Mouse (Mus musculus): ENCODE measurements around the gene Cyba. TPM values are rescaled to one million over a fixed set of nuclear protein-coding genes. Genes with fewer than 3 reads are reported as not detected.

The Cyba gene
- 14.2 and 17.9 TPM in 2 replicates for total RNA-seq (2014; rRNA removed)
- polyA plus RNA-seq (2015; fragmentation: Nextera tagmentation; extraction: Ambion mirVana) = 37.9 and 40.6 TPM in 2 replicates

GRCm38 (mm10) chr8:122432443-122433268 lies at the start of gene Cyba:
Gene Cyba, minus strand, starts transcription at chr8:122432930.
- Histone ChIP-seq H3K27me3 (ENCODE audit: insufficient read depth, low read length) (no peaks in the 10 kb centered on the region), H3K4me1 (ENCODE audit: insufficient read depth) (0 out of 2 replicates have a peak, but pooled peaks cover 4% of the 10 kb centered on the region), H3K4me3 (ENCODE audit: low read depth, low read length) (peak within 1 kb of the TSS; percentile 21), H3K9me3 (ENCODE audit: low read length) (no peaks in the 10 kb centered on the region), H3K27ac (ENCODE audit: low read depth, low read length) (no peak within 1 kb of the TSS), H3K9ac (peak within 1 kb of the TSS; percentile 33; the same call in 1 of the 2 replicates), H3K36me3 (ENCODE audit: insufficient read depth) (peaks cover 30% of the 10 kb centered on the region), H3K4me2 (ENCODE audit: low read depth) (peak within 1 kb of the TSS; percentile 47)
- peak; percentile 17 for DNase-seq
- 7% methylated on average over 45 of the region's 45 CpGs for WGBS
- no peak for TF ChIP-seq CTCF (IDR thresholded peaks at IDR 0.05; ENCODE audit: low read depth)
- peak; percentile 72 for ATAC-seq

- H3K9me3 ChIP-seq (ENCODE audit: low read length) = no peaks in the 10 kb centered on the region
- H3K27ac ChIP-seq (ENCODE audit: low read depth, low read length) = no peak overlapping the region
- DNase-seq = no peak
- 96% methylated on average over 8 of the region's 8 CpGs for WGBS
- H3K27me3 ChIP-seq (ENCODE audit: insufficient read depth, low read length) = no peaks in the 10 kb centered on the region
- peaks cover 62% of the 10 kb centered on the region for H3K36me3 ChIP-seq (ENCODE audit: insufficient read depth)
- no peak overlapping the region for H3K4me2 ChIP-seq (ENCODE audit: low read depth)
- no peak overlapping the region for H3K4me3 ChIP-seq (ENCODE audit: low read depth, low read length)
- no peak for TF ChIP-seq CTCF (IDR thresholded peaks at IDR 0.05; ENCODE audit: low read depth)
- H3K4me1 ChIP-seq (ENCODE audit: insufficient read depth) = no peaks in the 10 kb centered on the region
- ATAC-seq = no peak
- H3K9ac ChIP-seq = no peak overlapping the region
Observed at GRCm38 (mm10) chr8:122482448-122482847, 49.7 kb upstream of the Cyba start.

- TF ChIP-seq CTCF (IDR thresholded peaks at IDR 0.05; ENCODE audit: low read depth) = no peak
- Histone ChIP-seq H3K27ac (ENCODE audit: low read depth, low read length) (peak within 1 kb of the TSS; percentile 72), H3K36me3 (ENCODE audit: insufficient read depth) (peaks cover 45% of the 10 kb centered on the region), H3K9ac (peak within 1 kb of the TSS; percentile 91), H3K9me3 (ENCODE audit: low read length) (no peaks in the 10 kb centered on the region), H3K4me2 (ENCODE audit: low read depth) (peak within 1 kb of the TSS; percentile 89), H3K4me3 (ENCODE audit: low read depth, low read length) (peak within 1 kb of the TSS; percentile 93), H3K4me1 (ENCODE audit: insufficient read depth) (peaks cover 16% of the 10 kb centered on the region; the same call in 1 of the 2 replicates), H3K27me3 (ENCODE audit: insufficient read depth, low read length) (no peaks in the 10 kb centered on the region)
- peak; percentile 96 for DNase-seq
- peak; percentile 97 for ATAC-seq
- 3% methylated on average over 92 of the region's 103 CpGs for WGBS
Observed at GRCm38 (mm10) chr8:122475580-122476320, 43.0 kb upstream of the Cyba start, which contains the start of the genes Rnf166 and Ctu2. Gene Rnf166, minus strand, starts transcription at chr8:122476064. Gene Ctu2, plus strand, starts transcription at chr8:122476143.

- ATAC-seq = no peak
- Histone ChIP-seq H3K27ac (ENCODE audit: low read depth, low read length) (peak overlapping the region; percentile 72; the same call in 1 of the 2 replicates), H3K4me2 (ENCODE audit: low read depth) (peak overlapping the region; percentile 89), H3K9ac (peak overlapping the region; percentile 91), H3K36me3 (ENCODE audit: insufficient read depth) (peaks cover 43% of the 10 kb centered on the region), H3K4me1 (ENCODE audit: insufficient read depth) (peaks cover 16% of the 10 kb centered on the region; the same call in 1 of the 2 replicates), H3K9me3 (ENCODE audit: low read length) (no peaks in the 10 kb centered on the region), H3K4me3 (ENCODE audit: low read depth, low read length) (peak overlapping the region; percentile 93), H3K27me3 (ENCODE audit: insufficient read depth, low read length) (no peaks in the 10 kb centered on the region)
- 13% methylated on average over 16 of the region's 16 CpGs for WGBS
- TF ChIP-seq CTCF (IDR thresholded peaks at IDR 0.05; ENCODE audit: low read depth) = no peak
- DNase-seq = no peak
Observed at GRCm38 (mm10) chr8:122474951-122475560, 42.3 kb upstream of the Cyba start.

- H3K27me3 ChIP-seq (ENCODE audit: insufficient read depth, low read length) = no peaks in the 10 kb centered on the region
- no peak for DNase-seq
- no peak overlapping the region for H3K4me3 ChIP-seq (ENCODE audit: low read depth, low read length)
- no peak overlapping the region for H3K4me2 ChIP-seq (ENCODE audit: low read depth)
- no peak for TF ChIP-seq CTCF (IDR thresholded peaks at IDR 0.05; ENCODE audit: low read depth)
- H3K27ac ChIP-seq (ENCODE audit: low read depth, low read length) = no peak overlapping the region
- WGBS = 84% methylated on average over 8 of the region's 8 CpGs
- no peaks in the 10 kb centered on the region for H3K9me3 ChIP-seq (ENCODE audit: low read length)
- peaks cover 16% of the 10 kb centered on the region; the same call in 1 of the 2 replicates for H3K4me1 ChIP-seq (ENCODE audit: insufficient read depth)
- ATAC-seq = no peak
- no peak overlapping the region for H3K9ac ChIP-seq
- H3K36me3 ChIP-seq (ENCODE audit: insufficient read depth) = peaks cover 32% of the 10 kb centered on the region
Observed at GRCm38 (mm10) chr8:122473911-122474421, 41.2 kb upstream of the Cyba start.

- 81% methylated on average over 5 of the region's 5 CpGs for WGBS
- Histone ChIP-seq H3K4me3 (ENCODE audit: low read depth, low read length) (no peak overlapping the region), H3K36me3 (ENCODE audit: insufficient read depth) (peaks cover 45% of the 10 kb centered on the region)
Observed at GRCm38 (mm10) chr8:122470691-122471090, 38.0 kb upstream of the Cyba start.

More at GRCm38 (mm10) chr8:122470691-122471090, 38.0 kb upstream of the Cyba start:
- no peak overlapping the region for H3K9ac ChIP-seq
- no peak for DNase-seq
- peaks cover 8% of the 10 kb centered on the region; the same call in 1 of the 2 replicates for H3K4me1 ChIP-seq (ENCODE audit: insufficient read depth)
- H3K27ac ChIP-seq (ENCODE audit: low read depth, low read length) = no peak overlapping the region
- no peak for ATAC-seq
- H3K27me3 ChIP-seq (ENCODE audit: insufficient read depth, low read length) = no peaks in the 10 kb centered on the region
- H3K9me3 ChIP-seq (ENCODE audit: low read length) = no peaks in the 10 kb centered on the region
- TF ChIP-seq CTCF (IDR thresholded peaks at IDR 0.05; ENCODE audit: low read depth) = no peak
- no peak overlapping the region for H3K4me2 ChIP-seq (ENCODE audit: low read depth)

All from forebrain, postnatal 0 days (tissue).